Mouse (Mus musculus): ENCODE measurements around the gene Bcan. TPM values are rescaled to one million over a fixed set of nuclear protein-coding genes. Genes with fewer than 3 reads are reported as not detected.

Gene Bcan
- polyA plus RNA-seq (2012), result not detected in 2 replicates

DNA sequence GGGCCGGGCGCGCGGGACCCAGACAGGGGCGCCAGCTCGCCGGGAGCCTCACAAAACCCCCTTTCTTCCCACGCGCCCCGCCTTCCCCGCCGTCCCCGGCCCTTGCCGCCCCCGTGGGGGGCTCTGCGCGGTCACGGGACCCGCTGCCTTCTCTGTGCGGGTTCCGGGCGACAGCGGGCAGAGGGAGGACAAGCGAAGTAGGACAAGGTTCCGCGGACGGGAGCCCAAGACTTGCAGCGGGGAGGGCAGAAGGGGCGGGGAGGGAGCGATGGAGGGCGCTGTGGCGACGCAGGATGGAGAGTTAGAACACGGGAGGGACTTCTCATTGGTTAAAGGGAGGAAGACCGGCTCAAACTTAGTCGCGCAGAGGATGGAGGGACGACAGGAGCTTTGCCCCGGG lies at the start of gene Bcan:
Gene Bcan, minus strand, starts transcription at position 50 of the 400 bp plus-strand sequence.
- TF ChIP-seq GATA1 (IDR thresholded peaks at IDR 0.05; ENCODE audit: low read length), result no peak

DNA sequence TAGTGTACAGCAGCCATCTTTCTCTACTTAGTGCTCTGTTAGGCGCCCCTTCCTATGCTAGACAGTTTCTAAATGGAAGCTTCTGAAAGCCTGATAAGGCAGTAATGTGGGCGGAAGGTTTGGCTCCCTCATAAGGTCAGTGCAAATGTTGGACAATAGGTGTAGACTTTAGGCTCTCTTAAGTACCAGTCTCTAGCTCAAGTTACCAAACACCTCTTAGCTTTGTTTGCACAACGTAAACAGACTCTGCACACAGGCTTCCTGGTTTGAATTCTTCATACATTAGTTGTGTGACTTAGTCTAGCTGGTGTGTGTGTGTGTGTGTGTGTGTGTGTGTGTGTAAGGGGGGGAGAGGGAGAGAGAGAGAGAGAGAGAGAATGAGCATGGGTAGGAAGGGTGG lies 49.5 kb upstream of the Bcan start:
- TF ChIP-seq GATA1 (IDR thresholded peaks at IDR 0.05; ENCODE audit: low read length), result no peak

DNA sequence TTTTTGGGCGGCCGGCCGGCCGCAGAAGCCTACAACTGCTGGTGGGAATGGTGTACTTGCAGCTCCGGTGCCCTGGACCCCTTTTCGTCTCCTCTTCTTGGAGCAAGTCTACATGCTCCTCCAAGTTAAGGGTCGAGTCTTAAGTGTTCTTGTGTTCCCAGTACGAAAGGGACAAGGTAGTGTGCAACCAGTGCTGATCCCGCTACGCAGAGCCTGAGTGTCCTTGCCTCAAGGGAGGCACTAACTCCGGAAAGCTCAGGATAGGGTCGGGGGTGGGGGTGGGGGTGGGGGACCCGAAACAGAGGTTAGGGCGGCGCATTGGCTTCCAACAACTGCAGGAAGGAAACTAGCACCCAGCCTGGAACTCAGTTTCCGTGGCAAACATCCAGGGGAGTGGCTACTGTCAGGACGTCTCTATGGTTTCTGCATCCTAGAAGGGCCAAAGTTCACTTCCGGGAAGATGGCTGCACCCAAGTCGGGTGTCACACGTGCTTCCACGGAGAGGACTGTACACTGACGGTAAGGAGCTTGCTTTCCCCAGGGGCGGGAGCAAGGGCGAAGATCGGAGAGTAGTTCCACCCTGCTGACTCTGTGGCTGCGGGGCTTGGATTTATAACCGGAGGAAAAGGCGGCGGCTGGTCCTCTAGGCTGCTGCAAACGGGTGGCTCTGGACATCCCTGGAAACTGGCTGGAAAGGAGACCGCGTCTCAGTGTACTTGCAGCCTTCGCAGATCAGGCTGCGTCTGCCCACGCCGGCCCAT lies 42.8 kb upstream of the Bcan start, which contains the start of gene Gpatch4:
Gene Gpatch4, plus strand, starts transcription at position 448 of the 761 bp plus-strand sequence.
- TF ChIP-seq GATA1 (IDR thresholded peaks at IDR 0.05; ENCODE audit: low read length), result no peak

- no peak for TF ChIP-seq GATA1 (IDR thresholded peaks at IDR 0.05; ENCODE audit: low read length)
Measured at GRCm38 (mm10) chr3:88035561-88036293, 35.7 kb upstream of the Bcan start.

DNA sequence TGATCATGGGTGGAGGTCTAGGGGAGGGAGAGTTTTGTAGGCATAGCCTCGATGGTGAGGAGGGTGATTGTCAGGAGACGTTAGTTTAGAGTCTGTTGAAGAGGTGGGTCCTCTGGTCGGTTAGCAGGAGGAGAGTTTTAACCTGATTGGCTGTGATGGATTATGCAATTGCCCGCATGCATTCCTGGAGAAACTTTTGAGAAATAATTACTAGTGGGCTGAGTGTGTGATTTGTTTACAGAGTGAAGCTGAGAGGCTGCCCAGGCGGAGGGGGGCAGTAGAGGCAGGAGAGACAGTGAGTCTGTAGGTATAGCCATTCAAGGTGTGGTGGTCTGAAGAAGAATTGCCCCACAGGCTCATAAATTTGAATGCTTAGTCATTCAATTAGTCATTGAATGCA lies 33.5 kb upstream of the Bcan start:
- no peak for TF ChIP-seq GATA1 (IDR thresholded peaks at IDR 0.05; ENCODE audit: low read length)

DNA sequence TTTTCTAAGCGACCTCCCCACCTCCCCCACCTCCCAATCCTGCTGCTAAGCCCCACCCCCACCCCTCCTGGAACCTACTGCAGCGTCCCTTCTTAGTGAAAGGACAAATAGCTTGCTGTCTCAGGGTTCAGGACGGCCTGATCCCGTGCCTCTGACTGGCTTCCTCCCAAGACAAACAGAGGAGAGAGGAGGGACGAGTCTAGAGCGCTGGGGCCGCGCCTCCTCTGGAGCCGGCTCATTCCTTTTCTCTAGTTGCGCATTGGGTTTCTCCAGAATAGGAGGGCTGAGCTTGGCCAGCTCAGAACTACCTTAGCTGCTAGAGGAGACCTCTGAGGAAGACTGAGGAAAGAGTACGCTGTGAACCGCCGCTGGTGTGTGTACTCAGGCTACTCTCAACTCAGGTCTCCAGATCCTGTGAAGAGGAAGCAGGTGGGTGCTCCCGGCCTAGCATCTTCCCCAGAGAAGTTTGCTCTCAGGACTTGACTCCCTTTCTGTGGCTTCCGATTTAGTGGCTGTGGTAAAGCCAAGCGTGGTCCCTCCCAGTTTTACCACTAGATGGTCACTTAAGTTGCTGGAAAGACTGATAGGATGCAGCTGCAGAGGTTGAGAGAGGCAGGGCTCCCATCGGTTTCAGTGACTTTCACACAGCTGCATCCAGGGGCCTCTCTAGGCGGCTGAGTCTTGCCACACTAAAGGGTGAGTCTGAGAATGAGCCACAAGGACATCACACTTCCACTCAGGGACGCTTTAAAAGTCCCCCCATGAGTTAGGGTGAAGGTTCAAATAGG lies 30.8 kb upstream of the Bcan start:
- no peak for TF ChIP-seq GATA1 (IDR thresholded peaks at IDR 0.05; ENCODE audit: low read length)

GRCm38 (mm10) chr3:88027434-88028186 lies 27.6 kb upstream of the Bcan start, which contains the start of gene Hapln2:
Gene Hapln2, minus strand, starts transcription at chr3:88027583.
- TF ChIP-seq GATA1 (IDR thresholded peaks at IDR 0.05; ENCODE audit: low read length), result no peak

DNA sequence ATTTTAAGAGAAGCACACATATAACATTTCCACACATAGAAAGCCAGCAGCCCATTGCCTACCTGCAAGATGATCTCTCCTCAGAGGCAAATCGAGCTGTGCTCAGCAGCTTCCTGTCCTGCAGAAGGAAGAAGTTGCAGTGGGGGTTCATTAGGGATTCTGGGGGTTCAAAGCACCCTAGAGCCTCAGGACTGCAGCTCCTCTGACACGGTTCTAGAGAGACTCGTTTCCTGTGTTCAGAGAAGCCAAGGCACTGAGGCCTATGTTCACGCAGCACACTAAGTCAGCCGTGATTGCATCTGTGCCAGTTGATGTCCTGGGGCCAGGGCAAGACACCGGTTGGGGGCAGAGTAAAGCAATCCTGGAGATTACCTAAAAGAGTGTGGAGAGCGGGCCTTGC lies 26.8 kb upstream of the Bcan start:
- no peak for TF ChIP-seq GATA1 (IDR thresholded peaks at IDR 0.05; ENCODE audit: low read length)

DNA sequence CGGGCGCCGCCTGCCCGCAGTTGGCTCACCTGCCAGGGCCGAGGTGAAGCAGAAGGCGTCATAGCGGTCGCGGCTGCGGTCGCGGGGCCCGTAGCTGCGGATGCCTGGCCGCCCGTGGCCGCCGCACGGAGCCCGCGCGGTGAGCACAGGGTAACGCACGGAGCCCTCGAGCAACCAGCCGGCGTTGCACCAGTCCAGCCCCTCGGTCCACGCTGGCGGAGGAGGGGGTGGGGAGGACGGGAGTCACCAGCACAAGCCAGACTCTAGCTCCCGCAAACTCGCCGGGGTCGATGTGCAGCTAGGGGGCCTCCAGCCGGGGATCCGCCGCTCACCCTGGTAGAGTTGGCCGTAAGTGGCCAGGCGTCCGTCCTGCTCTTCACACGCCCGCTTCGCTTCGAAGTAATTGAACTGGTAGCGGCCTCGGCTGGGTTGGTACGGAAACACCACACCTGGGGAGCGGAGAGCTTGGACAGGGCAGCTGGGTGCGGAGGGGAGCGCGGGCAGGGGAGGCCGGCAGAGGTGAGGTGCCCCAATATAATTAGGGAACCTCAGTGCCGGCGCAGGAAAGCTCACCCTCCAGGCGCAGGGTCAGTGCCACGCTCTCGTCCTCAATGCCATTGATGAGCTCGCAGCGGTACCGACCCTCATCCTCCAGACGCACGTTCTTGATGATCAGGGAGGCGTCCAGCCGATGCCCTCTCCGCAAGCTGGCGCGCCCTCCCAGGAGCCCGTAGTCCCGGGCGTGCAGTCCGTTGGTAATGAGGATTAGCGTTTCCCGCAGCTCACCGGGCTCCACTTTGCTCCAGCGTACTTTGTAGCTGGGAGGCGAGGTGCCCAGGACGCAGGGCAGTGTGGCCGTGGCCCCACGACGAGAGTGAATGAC lies 23.4 kb upstream of the Bcan start:
- TF ChIP-seq GATA1 (IDR thresholded peaks at IDR 0.05; ENCODE audit: low read length), result no peak

GRCm38 (mm10) chr3:88022322-88023191 lies 22.5 kb upstream of the Bcan start:
- no peak for TF ChIP-seq GATA1 (IDR thresholded peaks at IDR 0.05; ENCODE audit: low read length)

DNA sequence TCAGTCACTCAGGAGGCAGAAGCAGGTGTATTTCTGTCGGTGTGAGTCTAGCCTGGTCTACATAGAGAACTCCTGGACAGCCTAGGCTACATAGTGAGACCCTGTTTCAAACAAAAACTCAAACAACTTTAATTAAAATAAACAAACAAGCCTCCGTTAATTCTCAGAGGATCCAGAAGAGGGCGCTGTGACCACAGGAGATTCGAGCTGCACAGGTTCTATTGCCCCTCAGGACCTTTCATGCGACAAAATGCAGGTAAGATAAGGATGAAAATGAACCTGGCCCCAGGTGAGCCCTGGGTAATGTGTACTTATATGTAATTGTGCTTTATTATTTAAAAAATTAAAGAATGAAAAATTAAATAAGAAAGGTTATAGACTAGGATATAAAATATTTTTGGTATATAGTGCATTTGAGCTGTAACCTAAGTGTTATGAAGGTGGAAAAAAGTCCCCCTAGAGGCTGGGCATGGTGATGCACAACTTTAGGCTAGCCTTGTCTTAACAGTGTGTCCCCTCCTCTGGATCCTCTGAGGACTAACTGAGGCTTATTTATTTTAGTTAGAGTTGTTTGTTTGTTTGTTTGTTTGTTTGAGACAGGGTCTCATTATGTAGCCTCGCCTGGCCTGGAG lies 10.7 kb upstream of the Bcan start:
- TF ChIP-seq GATA1 (IDR thresholded peaks at IDR 0.05; ENCODE audit: low read length), result no peak

DNA sequence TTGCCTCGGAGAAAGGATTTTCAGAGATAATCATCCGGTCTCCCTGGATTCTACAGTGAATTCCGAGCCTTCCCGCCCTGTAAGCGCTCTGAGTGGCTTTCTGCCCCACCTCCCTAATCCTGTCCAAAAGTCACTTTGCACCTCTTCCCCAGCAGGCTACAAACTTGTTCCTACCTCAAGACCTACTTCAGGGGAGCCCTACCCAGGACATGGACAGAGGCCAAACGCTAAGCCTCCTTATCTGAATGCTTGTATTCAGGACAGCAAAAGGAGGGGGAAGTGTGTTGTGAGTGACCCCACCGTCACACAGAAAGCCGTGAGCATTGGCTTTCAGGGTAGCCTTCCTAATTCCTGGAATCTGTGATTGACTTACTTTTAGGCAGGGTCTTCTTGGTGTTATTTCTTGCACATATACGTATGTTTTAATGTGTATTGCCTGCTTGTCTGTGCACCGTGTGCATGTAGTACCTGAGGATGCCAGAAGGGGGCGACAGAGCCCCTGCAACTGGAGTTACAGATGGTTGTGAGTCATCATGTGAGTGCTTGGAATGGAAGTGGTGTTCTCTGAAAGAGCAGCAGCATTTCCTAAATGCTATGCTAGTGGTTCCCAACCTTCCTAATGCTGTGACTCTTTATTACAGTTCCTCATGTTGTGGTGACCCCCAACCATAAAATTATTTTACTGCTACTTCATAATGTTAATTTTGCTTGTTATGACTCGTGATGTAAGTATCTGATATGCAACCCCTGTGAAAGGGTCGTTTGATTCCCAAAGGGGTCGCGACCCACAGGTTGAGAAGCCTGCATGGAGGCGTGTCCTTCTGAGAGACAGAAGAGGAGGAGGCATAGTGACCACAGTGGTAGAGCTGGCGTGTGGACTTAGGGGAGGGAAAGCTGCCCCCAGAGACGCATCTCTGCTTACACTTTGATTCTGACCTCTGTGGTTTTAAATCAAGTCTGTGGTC lies 6.1 kb upstream of the Bcan start:
- TF ChIP-seq GATA1 (IDR thresholded peaks at IDR 0.05; ENCODE audit: low read length), result no peak
